Mouse (Mus musculus): ENCODE measurements at regions not wholly inside any gene's neighbourhood (a gene's known extent, or its start where the extent isn't known, plus 50 kb on each side); places are given as distances from the start of the nearest gene placed in this dataset.
"Not testable (repeated sequence)": the region's sequence is repeated elsewhere in the genome, so short reads cannot be mapped to it uniquely, and the experiment has no call there.

DNA sequence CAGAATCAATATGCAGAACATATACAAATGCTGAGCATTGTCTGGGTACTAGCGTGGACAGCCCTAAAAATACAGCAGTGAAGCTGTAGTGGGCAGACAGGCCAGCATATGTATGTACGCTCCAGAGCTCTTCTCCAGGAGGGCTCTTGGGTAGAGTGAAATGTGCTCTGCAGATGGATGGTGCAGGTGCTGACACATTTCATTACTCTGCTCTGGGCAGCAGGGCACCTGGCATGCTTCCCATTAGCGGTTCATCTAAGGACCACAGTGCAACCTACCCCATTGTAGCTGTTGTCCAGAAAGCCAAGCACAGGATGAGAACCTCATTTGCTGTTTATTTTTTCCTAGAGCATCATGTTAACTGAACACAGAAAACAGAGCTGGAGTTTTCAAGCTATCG, 466.9 kb upstream of the Brinp3 start:
- no peaks in the 10 kb centered on the region for H3K4me1 ChIP-seq (ENCODE audit: control insufficient read depth, insufficient read depth, low read length)
- ATAC-seq (ENCODE audit: low FRiP score) (no peak), DNase-seq (ENCODE audit: low spot score, missing footprints) (no peak)
- WGBS, result 89% methylated on average over 4 of the region's 4 CpGs
- no peak overlapping the region for H3K4me3 ChIP-seq (ENCODE audit: low read depth, low read length)
- no peaks in the 10 kb centered on the region for H3K27me3 ChIP-seq (ENCODE audit: control insufficient read depth, insufficient read depth, low read length)
- no peaks in the 10 kb centered on the region for H3K9me3 ChIP-seq (ENCODE audit: control insufficient read depth, low read length)
- H3K36me3 ChIP-seq (ENCODE audit: control insufficient read depth, insufficient read depth, low read length), result no peaks in the 10 kb centered on the region
- H3K9ac ChIP-seq (ENCODE audit: low read length), result no peak overlapping the region
- no peak overlapping the region for H3K4me2 ChIP-seq
- no peak overlapping the region for H3K27ac ChIP-seq (ENCODE audit: low read depth, low read length)

- H3K4me1 ChIP-seq (ENCODE audit: control insufficient read depth, insufficient read depth, low read length); DNase-seq (ENCODE audit: low spot score, missing footprints); H3K9ac ChIP-seq (ENCODE audit: low read length); H3K4me3 ChIP-seq (ENCODE audit: low read depth, low read length); H3K36me3 ChIP-seq (ENCODE audit: control insufficient read depth, insufficient read depth, low read length); H3K27me3 ChIP-seq (ENCODE audit: control insufficient read depth, insufficient read depth, low read length); H3K9me3 ChIP-seq (ENCODE audit: control insufficient read depth, low read length); H3K4me2 ChIP-seq; H3K27ac ChIP-seq (ENCODE audit: low read depth, low read length); ATAC-seq (ENCODE audit: low FRiP score): not testable (repeated sequence)
- 87% methylated on average over 4 of the region's 4 CpGs for WGBS
These were observed 462.2 kb upstream of the Brinp3 start for GRCm38 (mm10) chr1:146032396-146032795.

- not testable (repeated sequence) for DNase-seq (ENCODE audit: low spot score, missing footprints); H3K9ac ChIP-seq (ENCODE audit: low read length); H3K27ac ChIP-seq (ENCODE audit: low read depth, low read length); H3K9me3 ChIP-seq (ENCODE audit: control insufficient read depth, low read length); H3K36me3 ChIP-seq (ENCODE audit: control insufficient read depth, insufficient read depth, low read length); H3K27me3 ChIP-seq (ENCODE audit: control insufficient read depth, insufficient read depth, low read length); H3K4me1 ChIP-seq (ENCODE audit: control insufficient read depth, insufficient read depth, low read length); H3K4me2 ChIP-seq; H3K4me3 ChIP-seq (ENCODE audit: low read depth, low read length); ATAC-seq (ENCODE audit: low FRiP score)
- 88% methylated on average over 3 of the region's 3 CpGs for WGBS
These were observed 461.6 kb upstream of the Brinp3 start for GRCm38 (mm10) chr1:146032926-146033325.

- H3K27ac ChIP-seq (ENCODE audit: low read depth, low read length), result no peak overlapping the region
- H3K27me3 ChIP-seq (ENCODE audit: control insufficient read depth, insufficient read depth, low read length), result no peaks in the 10 kb centered on the region
- no peak overlapping the region for H3K4me3 ChIP-seq (ENCODE audit: low read depth, low read length)
- no peak for DNase-seq (ENCODE audit: low spot score, missing footprints)
- no peaks in the 10 kb centered on the region for H3K9me3 ChIP-seq (ENCODE audit: control insufficient read depth, low read length)
- 89% methylated on average over 3 of the region's 3 CpGs for WGBS
- no peak overlapping the region for H3K9ac ChIP-seq (ENCODE audit: low read length)
- no peak overlapping the region for H3K4me2 ChIP-seq
- no peaks in the 10 kb centered on the region for H3K36me3 ChIP-seq (ENCODE audit: control insufficient read depth, insufficient read depth, low read length)
- ATAC-seq (ENCODE audit: low FRiP score), result no peak
- H3K4me1 ChIP-seq (ENCODE audit: control insufficient read depth, insufficient read depth, low read length), result no peaks in the 10 kb centered on the region
These were observed 442.1 kb upstream of the Brinp3 start for GRCm38 (mm10) chr1:146052504-146052903.

All from midbrain, embryonic 11.5 days (tissue).